Mouse (Mus musculus) ovary, postnatal 10 days (tissue): Measurements from ENCODE around the gene Mtg1.

Experiments used
- DNase-seq: peaks from one replicate; pipeline ENCODE4 v3.0.0; 2022; ENCODE audit warnings: low spot score

The Mtg1 gene

GRCm38 (mm10) chr7:140188391-140189328, 51.3 kb downstream of the Mtg1 start:
- DNase-seq: no peak

- no peak for DNase-seq
Measured at GRCm38 (mm10) chr7:140190435-140190834, 53.1 kb downstream of the Mtg1 start.

- DNase-seq: no peak
Measured at GRCm38 (mm10) chr7:140192445-140192844, 55.1 kb downstream of the Mtg1 start.

- DNase-seq: no peak
Measured at GRCm38 (mm10) chr7:140192851-140193250, 55.5 kb downstream of the Mtg1 start.

- DNase-seq: no peak
Measured at GRCm38 (mm10) chr7:140194031-140194430, 56.7 kb downstream of the Mtg1 start.

- no peak for DNase-seq
Measured at GRCm38 (mm10) chr7:140196002-140196401, 58.6 kb downstream of the Mtg1 start.
